Mouse (Mus musculus): ENCODE measurements around the gene Eif3g. TPM values are rescaled to one million over a fixed set of nuclear protein-coding genes. Genes with fewer than 3 reads are reported as not detected.

Gene Eif3g
- total and polyA plus RNA-seq, 3 experiments = 1,516 to 1,873 TPM; not detected in 1

GRCm38 (mm10) chr9:20891339-20892103, 6.9 kb downstream of the Eif3g start:
- TF ChIP-seq POLR2AphosphoS5 (IDR thresholded peaks at IDR 0.05; ENCODE audit: borderline replicate concordance, low read depth, low read length) (0 out of 2 replicates have a peak, but pooled peaks have one; percentile 16), ZNF384 (IDR thresholded peaks at IDR 0.05; ENCODE audit: low read depth, low read length) (no peak), MYC (IDR thresholded peaks at IDR 0.05; ENCODE audit: low read depth, low read length) (no peak)
- Histone ChIP-seq H3K79me2 (ENCODE audit: control insufficient read depth, insufficient read depth, low read length, poor library complexity) (peaks cover 50% of the 10 kb centered on the region), H3K4me1 (ENCODE audit: control insufficient read depth in 1 of 2, insufficient read depth in 2 of 2, low read length in 2 of 2) (peaks cover 2 to 36% of the 10 kb centered on the region in 2 experiments), H3K9ac (ENCODE audit: control insufficient read depth, low read depth, low read length, poor library complexity, severe bottlenecking) (peak overlapping the region; percentile 78; the same call in 1 of the 2 replicates), H3K36me3 (ENCODE audit: control insufficient read depth in 1 of 2, insufficient read depth in 2 of 2, low read length in 2 of 2) (peaks cover 18 to 41% of the 10 kb centered on the region in 2 experiments), H3K4me3 (ENCODE audit: control insufficient read depth in 1 of 2, insufficient read depth in 1 of 2, low read depth in 2 of 2, low read length in 2 of 2) (no peak overlapping the region), H3K9me3 (replicated peaks; ENCODE audit: insufficient read depth, low read length) (no peaks in the 10 kb centered on the region), H3K27ac (ENCODE audit: control insufficient read depth, low read depth, low read length) (peak overlapping the region; percentile 13), H3K27me3 (ENCODE audit: control insufficient read depth in 1 of 2, insufficient read depth in 2 of 2, low read length in 2 of 2) (no peaks in the 10 kb centered on the region)
- peak; percentile 65 for DNase-seq (ENCODE audit: low read depth, low spot score)

- Histone ChIP-seq H3K4me1 (ENCODE audit: control insufficient read depth in 1 of 2, insufficient read depth in 2 of 2, low read length in 2 of 2) (peaks cover 2 to 33% of the 10 kb centered on the region in 2 experiments), H3K4me3 (ENCODE audit: control insufficient read depth in 1 of 2, insufficient read depth in 1 of 2, low read depth in 2 of 2, low read length in 2 of 2) (peak overlapping the region; percentile 78 to 81; a peak in 3 of 4 replicates), H3K27ac (ENCODE audit: control insufficient read depth, low read depth, low read length) (peak overlapping the region; percentile 82)
Measured at GRCm38 (mm10) chr9:20890411-20890810, 8.0 kb downstream of the Eif3g start.

GRCm38 (mm10) chr9:20889185-20890141, 9.0 kb downstream of the Eif3g start:
- H3K4me3 ChIP-seq (ENCODE audit: control insufficient read depth in 1 of 2, insufficient read depth in 1 of 2, low read depth in 2 of 2, low read length in 2 of 2) = peak overlapping the region; percentile 78 to 81
- peak overlapping the region; percentile 82 for H3K27ac ChIP-seq (ENCODE audit: control insufficient read depth, low read depth, low read length)
- H3K9me3 ChIP-seq (replicated peaks; ENCODE audit: insufficient read depth, low read length) = no peaks in the 10 kb centered on the region
- TF ChIP-seq TAL1 (IDR thresholded peaks at IDR 0.05; ENCODE audit: low read length) = peak; percentile 73
- no peak for TF ChIP-seq GABPA (IDR thresholded peaks at IDR 0.05; ENCODE audit: low read depth, low read length)
- H3K9ac ChIP-seq (ENCODE audit: control insufficient read depth, low read depth, low read length, poor library complexity, severe bottlenecking) = peak overlapping the region; percentile 78
- peaks cover 35% of the 10 kb centered on the region for H3K79me2 ChIP-seq (ENCODE audit: control insufficient read depth, insufficient read depth, low read length, poor library complexity)
- peaks cover 2 to 33% of the 10 kb centered on the region in 2 experiments for H3K4me1 ChIP-seq (ENCODE audit: control insufficient read depth in 1 of 2, insufficient read depth in 2 of 2, low read length in 2 of 2)
- peaks cover 15 to 34% of the 10 kb centered on the region in 2 experiments for H3K36me3 ChIP-seq (ENCODE audit: control insufficient read depth in 1 of 2, insufficient read depth in 2 of 2, low read length in 2 of 2)
- no peaks in the 10 kb centered on the region for H3K27me3 ChIP-seq (ENCODE audit: control insufficient read depth in 1 of 2, insufficient read depth in 2 of 2, low read length in 2 of 2)
- peak; percentile 95 for DNase-seq (ENCODE audit: low read depth, low spot score)

More at GRCm38 (mm10) chr9:20890411-20890810, 8.0 kb downstream of the Eif3g start:
- TF ChIP-seq POLR2AphosphoS5 (IDR thresholded peaks at IDR 0.05; ENCODE audit: borderline replicate concordance, low read depth, low read length) = peak; percentile 91; the same call in 1 of the 2 replicates
- TF ChIP-seq MAX (IDR thresholded peaks at IDR 0.05; ENCODE audit: low read length) = no peak
- Histone ChIP-seq H3K36me3 (ENCODE audit: control insufficient read depth in 1 of 2, insufficient read depth in 2 of 2, low read length in 2 of 2) (peaks cover 15 to 34% of the 10 kb centered on the region in 2 experiments), H3K79me2 (ENCODE audit: control insufficient read depth, insufficient read depth, low read length, poor library complexity) (peaks cover 40% of the 10 kb centered on the region), H3K27me3 (ENCODE audit: control insufficient read depth in 1 of 2, insufficient read depth in 2 of 2, low read length in 2 of 2) (no peaks in the 10 kb centered on the region), H3K9me3 (replicated peaks; ENCODE audit: insufficient read depth, low read length) (no peaks in the 10 kb centered on the region), H3K9ac (ENCODE audit: control insufficient read depth, low read depth, low read length, poor library complexity, severe bottlenecking) (peak overlapping the region; percentile 78)
- DNase-seq (ENCODE audit: low read depth, low spot score) = peak; percentile 50

Data from MEL (cell line).